Mouse (Mus musculus): Measurements from ENCODE around the gene Ttll13. TPM values are rescaled to one million over a fixed set of nuclear protein-coding genes. Genes with fewer than 3 reads are reported as not detected.

Gene Ttll13
- polyA plus RNA-seq, 1 experiment from 2014 or later: 2.9 TPM

- Histone ChIP-seq H3K4me1 (ENCODE audit: control insufficient read depth, insufficient read depth, low read length) (peaks cover 8% of the 10 kb centered on the region), H3K9ac (ENCODE audit: low read depth, low read length) (no peak overlapping the region), H3K9me3 (replicated peaks; ENCODE audit: control insufficient read depth, low read length, poor library complexity, severe bottlenecking) (no peaks in the 10 kb centered on the region), H3K4me3 (ENCODE audit: low read depth, low read length) (no peak overlapping the region), H3K27ac (ENCODE audit: low read length) (no peak overlapping the region), H3K4me2 (ENCODE audit: low read length) (no peak overlapping the region), H3K27me3 (ENCODE audit: control insufficient read depth, insufficient read depth, low read depth, low read length) (no peaks in the 10 kb centered on the region), H3K36me3 (ENCODE audit: control insufficient read depth, insufficient read depth, low read length) (no peaks in the 10 kb centered on the region)
- ATAC-seq: no peak
- 75% methylated on average over 10 of the region's 10 CpGs for WGBS
Measured at GRCm38 (mm10) chr7:80208738-80209430, 37.3 kb upstream of the Ttll13 start.

GRCm38 (mm10) chr7:80209669-80210068, 36.5 kb upstream of the Ttll13 start:
- Histone ChIP-seq H3K27me3 (ENCODE audit: control insufficient read depth, insufficient read depth, low read depth, low read length) (no peaks in the 10 kb centered on the region), H3K4me2 (ENCODE audit: low read length) (no peak overlapping the region), H3K27ac (ENCODE audit: low read length) (no peak overlapping the region), H3K9me3 (replicated peaks; ENCODE audit: control insufficient read depth, low read length, poor library complexity, severe bottlenecking) (no peaks in the 10 kb centered on the region), H3K9ac (ENCODE audit: low read depth, low read length) (no peak overlapping the region), H3K4me1 (ENCODE audit: control insufficient read depth, insufficient read depth, low read length) (0 out of 2 replicates have a peak, but pooled peaks cover 7% of the 10 kb centered on the region), H3K36me3 (ENCODE audit: control insufficient read depth, insufficient read depth, low read length) (no peaks in the 10 kb centered on the region), H3K4me3 (ENCODE audit: low read depth, low read length) (no peak overlapping the region)
- no peak for ATAC-seq
- WGBS: 79% methylated on average over 6 of the region's 6 CpGs

- H3K4me2 ChIP-seq (ENCODE audit: low read length): no peak overlapping the region
- H3K9me3 ChIP-seq (replicated peaks; ENCODE audit: control insufficient read depth, low read length, poor library complexity, severe bottlenecking): no peaks in the 10 kb centered on the region
- ATAC-seq: no peak
- WGBS: 76% methylated on average over 4 of the region's 4 CpGs
- H3K4me1 ChIP-seq (ENCODE audit: control insufficient read depth, insufficient read depth, low read length): peaks cover 12% of the 10 kb centered on the region; the same call in 1 of the 2 replicates
- no peaks in the 10 kb centered on the region; the same call in 1 of the 2 replicates for H3K36me3 ChIP-seq (ENCODE audit: control insufficient read depth, insufficient read depth, low read length)
- no peak overlapping the region for H3K27ac ChIP-seq (ENCODE audit: low read length)
- H3K27me3 ChIP-seq (ENCODE audit: control insufficient read depth, insufficient read depth, low read depth, low read length): no peaks in the 10 kb centered on the region
- H3K9ac ChIP-seq (ENCODE audit: low read depth, low read length): no peak overlapping the region
- no peak overlapping the region for H3K4me3 ChIP-seq (ENCODE audit: low read depth, low read length)
Measured at GRCm38 (mm10) chr7:80210982-80211381, 35.2 kb upstream of the Ttll13 start.

GRCm38 (mm10) chr7:80213604-80214003, 32.6 kb upstream of the Ttll13 start:
- no peak overlapping the region for H3K4me3 ChIP-seq (ENCODE audit: low read depth, low read length)
- no peak overlapping the region for H3K4me2 ChIP-seq (ENCODE audit: low read length)
- no peaks in the 10 kb centered on the region for H3K9me3 ChIP-seq (replicated peaks; ENCODE audit: control insufficient read depth, low read length, poor library complexity, severe bottlenecking)
- no peak overlapping the region for H3K27ac ChIP-seq (ENCODE audit: low read length)
- ATAC-seq: no peak
- WGBS: 92% methylated on average over 7 of the region's 7 CpGs
- no peaks in the 10 kb centered on the region for H3K27me3 ChIP-seq (ENCODE audit: control insufficient read depth, insufficient read depth, low read depth, low read length)
- no peak overlapping the region for H3K9ac ChIP-seq (ENCODE audit: low read depth, low read length)
- H3K36me3 ChIP-seq (ENCODE audit: control insufficient read depth, insufficient read depth, low read length): peaks cover 16% of the 10 kb centered on the region
- H3K4me1 ChIP-seq (ENCODE audit: control insufficient read depth, insufficient read depth, low read length): peaks cover 5% of the 10 kb centered on the region; the same call in 1 of the 2 replicates

- Histone ChIP-seq H3K4me2 (ENCODE audit: low read length) (no peak overlapping the region), H3K4me3 (ENCODE audit: low read depth, low read length) (no peak overlapping the region), H3K36me3 (ENCODE audit: control insufficient read depth, insufficient read depth, low read length) (peaks cover 24% of the 10 kb centered on the region), H3K27me3 (ENCODE audit: control insufficient read depth, insufficient read depth, low read depth, low read length) (no peaks in the 10 kb centered on the region), H3K4me1 (ENCODE audit: control insufficient read depth, insufficient read depth, low read length) (peaks cover 5% of the 10 kb centered on the region; the same call in 1 of the 2 replicates), H3K27ac (ENCODE audit: low read length) (no peak overlapping the region; the same call in 1 of the 2 replicates), H3K9me3 (replicated peaks; ENCODE audit: control insufficient read depth, low read length, poor library complexity, severe bottlenecking) (no peaks in the 10 kb centered on the region), H3K9ac (ENCODE audit: low read depth, low read length) (no peak overlapping the region)
- WGBS: 64% methylated on average over 8 of the region's 8 CpGs
- no peak for ATAC-seq
Measured at GRCm38 (mm10) chr7:80214459-80214858, 31.7 kb upstream of the Ttll13 start.

GRCm38 (mm10) chr7:80215398-80215797, 30.8 kb upstream of the Ttll13 start:
- Histone ChIP-seq H3K36me3 (ENCODE audit: control insufficient read depth, insufficient read depth, low read length) (peaks cover 33% of the 10 kb centered on the region), H3K27ac (ENCODE audit: low read length) (peak overlapping the region; percentile 73), H3K27me3 (ENCODE audit: control insufficient read depth, insufficient read depth, low read depth, low read length) (no peaks in the 10 kb centered on the region), H3K4me1 (ENCODE audit: control insufficient read depth, insufficient read depth, low read length) (peaks cover 5% of the 10 kb centered on the region; the same call in 1 of the 2 replicates), H3K4me2 (ENCODE audit: low read length) (no peak overlapping the region), H3K9ac (ENCODE audit: low read depth, low read length) (peak overlapping the region; percentile 43), H3K9me3 (replicated peaks; ENCODE audit: control insufficient read depth, low read length, poor library complexity, severe bottlenecking) (no peaks in the 10 kb centered on the region), H3K4me3 (ENCODE audit: low read depth, low read length) (no peak overlapping the region)
- 14% methylated on average over 4 of the region's 4 CpGs for WGBS
- ATAC-seq: peak; percentile 83

- Histone ChIP-seq H3K4me2 (ENCODE audit: low read length) (no peak overlapping the region), H3K4me3 (ENCODE audit: low read depth, low read length) (no peak overlapping the region), H3K9ac (ENCODE audit: low read depth, low read length) (no peak overlapping the region), H3K9me3 (replicated peaks; ENCODE audit: control insufficient read depth, low read length, poor library complexity, severe bottlenecking) (no peaks in the 10 kb centered on the region), H3K27ac (ENCODE audit: low read length) (no peak overlapping the region), H3K27me3 (ENCODE audit: control insufficient read depth, insufficient read depth, low read depth, low read length) (no peaks in the 10 kb centered on the region), H3K36me3 (ENCODE audit: control insufficient read depth, insufficient read depth, low read length) (peaks cover 39% of the 10 kb centered on the region), H3K4me1 (ENCODE audit: control insufficient read depth, insufficient read depth, low read length) (peaks cover 5% of the 10 kb centered on the region; the same call in 1 of the 2 replicates)
- peak; percentile 54; the same call in 1 of the 2 replicates for ATAC-seq
- WGBS: 73% methylated on average over 8 of the region's 8 CpGs
Measured at GRCm38 (mm10) chr7:80216566-80216965, 29.6 kb upstream of the Ttll13 start.

- WGBS: 96% methylated on average over 9 of the region's 9 CpGs
- Histone ChIP-seq H3K4me3 (ENCODE audit: low read depth, low read length) (no peak overlapping the region), H3K4me2 (ENCODE audit: low read length) (no peak overlapping the region), H3K27me3 (ENCODE audit: control insufficient read depth, insufficient read depth, low read depth, low read length) (no peaks in the 10 kb centered on the region), H3K27ac (ENCODE audit: low read length) (no peak overlapping the region), H3K36me3 (ENCODE audit: control insufficient read depth, insufficient read depth, low read length) (peaks cover 42% of the 10 kb centered on the region), H3K9me3 (replicated peaks; ENCODE audit: control insufficient read depth, low read length, poor library complexity, severe bottlenecking) (no peaks in the 10 kb centered on the region), H3K4me1 (ENCODE audit: control insufficient read depth, insufficient read depth, low read length) (peaks cover 5% of the 10 kb centered on the region; the same call in 1 of the 2 replicates), H3K9ac (ENCODE audit: low read depth, low read length) (no peak overlapping the region)
- no peak for ATAC-seq
Measured at GRCm38 (mm10) chr7:80218666-80219065, 27.5 kb upstream of the Ttll13 start.

- WGBS: 97% methylated on average over 9 of the region's 9 CpGs
- Histone ChIP-seq H3K4me1 (ENCODE audit: control insufficient read depth, insufficient read depth, low read length) (no peaks in the 10 kb centered on the region), H3K9ac (ENCODE audit: low read depth, low read length) (no peak overlapping the region), H3K27me3 (ENCODE audit: control insufficient read depth, insufficient read depth, low read depth, low read length) (no peaks in the 10 kb centered on the region), H3K9me3 (replicated peaks; ENCODE audit: control insufficient read depth, low read length, poor library complexity, severe bottlenecking) (no peaks in the 10 kb centered on the region), H3K4me2 (ENCODE audit: low read length) (no peak overlapping the region), H3K36me3 (ENCODE audit: control insufficient read depth, insufficient read depth, low read length) (peaks cover 59% of the 10 kb centered on the region), H3K27ac (ENCODE audit: low read length) (no peak overlapping the region), H3K4me3 (ENCODE audit: low read depth, low read length) (no peak overlapping the region)
- ATAC-seq: no peak
Measured at GRCm38 (mm10) chr7:80220237-80220797, 25.9 kb upstream of the Ttll13 start.

Measured in midbrain, embryonic 16.5 days (tissue).